Mouse (Mus musculus): ENCODE results near the gene Rars2. TPM values are rescaled to one million over a fixed set of nuclear protein-coding genes. Genes with fewer than 3 reads are reported as not detected.

Gene Rars2
- polyA plus RNA-seq, 1 experiment = 15.1 TPM

- Histone ChIP-seq H3K4me3 (ENCODE audit: insufficient read depth, low read length) (no peak overlapping the region), H3K27ac (ENCODE audit: insufficient read depth, low read depth, low read length) (no peak overlapping the region), H3K4me1 (ENCODE audit: control insufficient read depth, insufficient read depth, low read length) (no peaks in the 10 kb centered on the region)
- no peak for TF ChIP-seq POLR2A (IDR thresholded peaks at IDR 0.05; ENCODE audit: borderline replicate concordance, low read depth, low read length)
- no peak for TF ChIP-seq CTCF (IDR thresholded peaks at IDR 0.05; ENCODE audit: low read depth, low read length)
Observed at GRCm38 (mm10) chr4:34673721-34674120, 59.0 kb downstream of the Rars2 start.

- no peak overlapping the region for H3K4me3 ChIP-seq (ENCODE audit: insufficient read depth, low read length)
- H3K4me1 ChIP-seq (ENCODE audit: control insufficient read depth, insufficient read depth, low read length) = no peaks in the 10 kb centered on the region
- H3K27ac ChIP-seq (ENCODE audit: insufficient read depth, low read depth, low read length) = no peak overlapping the region
- TF ChIP-seq CTCF (IDR thresholded peaks at IDR 0.05; ENCODE audit: low read depth, low read length) (no peak), POLR2A (IDR thresholded peaks at IDR 0.05; ENCODE audit: borderline replicate concordance, low read depth, low read length) (no peak)
Observed at GRCm38 (mm10) chr4:34680530-34680929, 65.8 kb downstream of the Rars2 start.

DNA sequence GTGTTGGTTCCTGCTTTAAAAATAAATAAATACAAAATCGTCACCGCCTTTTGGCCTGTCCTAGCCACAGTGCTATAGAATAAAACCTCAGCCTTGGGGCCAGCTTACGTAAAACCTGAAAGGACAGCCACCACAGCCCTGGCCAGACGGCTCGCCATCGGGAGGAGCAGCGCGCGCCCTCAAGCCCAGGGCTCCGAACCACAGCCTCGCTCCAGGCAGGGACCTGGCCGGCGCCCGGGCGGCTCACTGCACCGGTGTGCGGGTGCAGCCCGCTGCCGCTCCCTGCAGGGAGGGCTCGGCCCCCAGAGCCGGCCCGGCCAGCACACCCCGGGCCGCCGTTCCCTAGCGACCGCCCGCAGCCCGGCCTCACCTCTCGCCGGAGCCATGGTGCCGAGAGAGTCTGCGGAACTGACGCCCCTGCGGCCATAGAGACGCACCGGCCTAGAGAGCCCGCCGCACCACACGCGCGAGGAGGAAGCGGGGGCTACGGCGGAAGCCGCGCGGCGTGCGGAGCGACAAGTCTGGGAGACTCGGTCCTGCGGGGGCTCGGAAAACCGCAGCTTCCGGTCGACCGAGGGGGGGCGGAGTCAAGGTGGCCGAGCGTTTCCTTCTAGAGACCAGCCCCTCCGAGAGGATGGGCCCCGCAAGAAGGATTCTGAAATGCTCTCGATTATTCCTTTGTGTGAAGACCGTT lies 72.3 kb downstream of the Rars2 start, which contains the start of gene Slc35a1:
TSS of gene Slc35a1 (minus strand) at position 565 of the 694 bp plus-strand sequence.
- H3K4me3 ChIP-seq (ENCODE audit: insufficient read depth, low read length) = peak within 1 kb of the TSS; percentile 83
- H3K4me1 ChIP-seq (ENCODE audit: control insufficient read depth, insufficient read depth, low read length) = 0 out of 2 replicates have a peak, but pooled peaks cover 3% of the 10 kb centered on the region
- H3K27ac ChIP-seq (ENCODE audit: insufficient read depth, low read depth, low read length) = peak within 1 kb of the TSS; percentile 59
- TF ChIP-seq POLR2A (IDR thresholded peaks at IDR 0.05; ENCODE audit: borderline replicate concordance, low read depth, low read length) (no peak), CTCF (IDR thresholded peaks at IDR 0.05; ENCODE audit: low read depth, low read length) (no peak)

DNA sequence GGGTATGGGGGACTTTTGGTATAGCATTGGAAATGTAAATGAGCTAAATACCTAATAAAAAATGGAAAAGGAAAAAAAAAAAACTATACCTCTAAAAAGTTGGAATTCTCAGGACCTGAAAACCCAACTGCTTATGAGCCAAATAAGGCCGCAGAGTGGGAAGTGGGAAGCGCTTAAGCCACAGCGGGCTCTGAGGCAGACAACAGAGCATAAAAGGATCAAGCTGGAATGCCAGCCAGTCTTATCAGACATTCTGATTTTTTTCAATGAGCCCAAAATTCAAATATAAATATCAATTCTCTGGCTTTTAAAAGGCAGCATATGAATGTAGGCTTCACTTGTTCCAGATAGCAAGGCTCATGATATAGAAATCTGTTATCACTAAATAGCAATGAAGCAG lies 73.3 kb downstream of the Rars2 start:
- TF ChIP-seq POLR2A (IDR thresholded peaks at IDR 0.05; ENCODE audit: borderline replicate concordance, low read depth, low read length) (no peak), CTCF (IDR thresholded peaks at IDR 0.05; ENCODE audit: low read depth, low read length) (no peak)
- no peak overlapping the region for H3K27ac ChIP-seq (ENCODE audit: insufficient read depth, low read depth, low read length)
- H3K4me3 ChIP-seq (ENCODE audit: insufficient read depth, low read length) = no peak overlapping the region
- 0 out of 2 replicates have a peak, but pooled peaks cover 3% of the 10 kb centered on the region for H3K4me1 ChIP-seq (ENCODE audit: control insufficient read depth, insufficient read depth, low read length)

GRCm38 (mm10) chr4:34701528-34701927 lies 86.8 kb downstream of the Rars2 start:
- Histone ChIP-seq H3K27ac (ENCODE audit: insufficient read depth, low read depth, low read length) (no peak overlapping the region), H3K4me1 (ENCODE audit: control insufficient read depth, insufficient read depth, low read length) (no peaks in the 10 kb centered on the region), H3K4me3 (ENCODE audit: insufficient read depth, low read length) (no peak overlapping the region)
- no peak for TF ChIP-seq POLR2A (IDR thresholded peaks at IDR 0.05; ENCODE audit: borderline replicate concordance, low read depth, low read length)
- peak; percentile 85 for TF ChIP-seq CTCF (IDR thresholded peaks at IDR 0.05; ENCODE audit: low read depth, low read length)

DNA sequence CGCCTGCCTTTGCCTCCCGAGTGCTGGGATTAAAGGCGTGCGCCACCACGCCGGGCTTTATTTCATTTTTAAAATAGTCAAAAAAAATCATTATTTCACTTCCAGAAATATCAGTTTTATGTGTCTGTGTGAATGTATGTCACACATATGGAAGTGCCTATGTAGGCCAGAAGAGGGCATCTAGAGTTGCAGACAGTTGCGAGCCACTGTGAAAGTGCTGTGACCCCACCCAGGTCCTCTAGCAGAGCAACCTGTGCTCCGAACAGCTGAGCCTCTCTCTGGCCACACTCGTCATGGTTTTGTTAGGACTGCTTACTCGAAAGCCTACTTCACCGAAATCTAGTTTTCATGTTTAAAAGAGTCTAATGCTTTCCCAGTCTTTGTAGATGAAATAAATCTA lies 87.5 kb downstream of the Rars2 start:
- TF ChIP-seq POLR2A (IDR thresholded peaks at IDR 0.05; ENCODE audit: borderline replicate concordance, low read depth, low read length) = no peak
- TF ChIP-seq CTCF (IDR thresholded peaks at IDR 0.05; ENCODE audit: low read depth, low read length) = no peak
- no peaks in the 10 kb centered on the region for H3K4me1 ChIP-seq (ENCODE audit: control insufficient read depth, insufficient read depth, low read length)

GRCm38 (mm10) chr4:34703029-34703428 lies 88.3 kb downstream of the Rars2 start:
- no peak overlapping the region for H3K4me3 ChIP-seq (ENCODE audit: insufficient read depth, low read length)
- TF ChIP-seq CTCF (IDR thresholded peaks at IDR 0.05; ENCODE audit: low read depth, low read length) (no peak), POLR2A (IDR thresholded peaks at IDR 0.05; ENCODE audit: borderline replicate concordance, low read depth, low read length) (no peak)
- no peak overlapping the region for H3K27ac ChIP-seq (ENCODE audit: insufficient read depth, low read depth, low read length)
- H3K4me1 ChIP-seq (ENCODE audit: control insufficient read depth, insufficient read depth, low read length) = no peaks in the 10 kb centered on the region

More for the DNA sequence above, 87.5 kb downstream of the Rars2 start:
- H3K4me3 ChIP-seq (ENCODE audit: insufficient read depth, low read length) = no peak overlapping the region
- H3K27ac ChIP-seq (ENCODE audit: insufficient read depth, low read depth, low read length) = no peak overlapping the region

DNA sequence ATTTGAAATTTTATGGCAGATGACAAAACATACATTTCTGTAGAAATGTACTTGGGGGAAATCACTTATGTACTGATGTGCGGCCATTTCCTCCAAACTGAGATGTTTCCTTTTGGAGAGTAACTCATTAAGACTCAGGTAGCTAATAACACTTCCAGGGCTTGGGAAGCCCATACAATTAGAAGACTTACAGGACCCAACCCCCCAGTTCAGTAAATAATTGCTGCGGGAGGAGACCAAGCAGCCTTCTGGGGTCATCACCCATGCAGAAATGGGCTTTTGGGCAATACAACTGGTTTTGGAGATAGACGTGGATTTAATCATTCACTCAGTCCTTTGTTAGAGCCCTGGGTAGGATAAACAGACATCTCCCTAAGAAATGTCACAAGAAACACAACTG lies 92.5 kb downstream of the Rars2 start:
- no peaks in the 10 kb centered on the region for H3K4me1 ChIP-seq (ENCODE audit: control insufficient read depth, insufficient read depth, low read length)
- TF ChIP-seq POLR2A (IDR thresholded peaks at IDR 0.05; ENCODE audit: borderline replicate concordance, low read depth, low read length) (no peak), CTCF (IDR thresholded peaks at IDR 0.05; ENCODE audit: low read depth, low read length) (no peak)
- no peak overlapping the region for H3K27ac ChIP-seq (ENCODE audit: insufficient read depth, low read depth, low read length)
- no peak overlapping the region for H3K4me3 ChIP-seq (ENCODE audit: insufficient read depth, low read length)

DNA sequence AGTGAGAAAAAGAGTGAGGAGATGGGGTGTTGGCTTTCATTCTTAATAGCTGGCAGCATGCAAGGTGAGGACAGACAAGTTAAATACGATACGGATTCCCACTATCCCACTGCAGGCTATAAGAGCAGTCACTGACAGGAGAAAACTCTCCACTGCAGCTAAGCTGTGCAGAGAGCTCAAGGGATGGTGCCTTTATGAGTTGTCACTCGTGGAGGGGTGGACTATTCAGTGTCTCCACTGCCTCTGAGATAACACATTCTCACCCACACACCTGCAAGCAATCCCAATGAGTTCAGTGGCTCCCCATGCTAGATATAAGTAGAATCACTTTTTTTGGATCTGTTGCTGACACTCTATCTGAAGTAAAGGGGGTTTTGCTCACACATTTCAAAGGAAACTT lies 93.4 kb downstream of the Rars2 start:
- H3K4me1 ChIP-seq (ENCODE audit: control insufficient read depth, insufficient read depth, low read length) = no peaks in the 10 kb centered on the region
- no peak overlapping the region for H3K27ac ChIP-seq (ENCODE audit: insufficient read depth, low read depth, low read length)
- H3K4me3 ChIP-seq (ENCODE audit: insufficient read depth, low read length) = no peak overlapping the region
- TF ChIP-seq POLR2A (IDR thresholded peaks at IDR 0.05; ENCODE audit: borderline replicate concordance, low read depth, low read length) (no peak), CTCF (IDR thresholded peaks at IDR 0.05; ENCODE audit: low read depth, low read length) (no peak)

Other genes with a start within 250 kb of the Rars2 start
- 79.2 and 86.0 TPM in 2 replicates for gene Akirin2, start 64.0 kb upstream of the Rars2 start, polyA plus RNA-seq (2012; ENCODE audit: insufficient read depth, insufficient read length, missing spikeins)
- gene Orc3, start within 50 bp of the Rars2 start, polyA plus RNA-seq (2012; ENCODE audit: insufficient read depth, insufficient read length, missing spikeins) = 41.7 and 43.2 TPM in 2 replicates
- 17.1 and 17.6 TPM in 2 replicates for gene Slc35a1, start 72.5 kb downstream of the Rars2 start, polyA plus RNA-seq (2012; ENCODE audit: insufficient read depth, insufficient read length, missing spikeins)
- gene Cfap206, start 115.2 kb downstream of the Rars2 start, polyA plus RNA-seq (2012; ENCODE audit: insufficient read depth, insufficient read length, missing spikeins) = not detected in 2 replicates
- not detected in 2 replicates for gene Gm136, start 141.3 kb downstream of the Rars2 start, polyA plus RNA-seq (2012; ENCODE audit: insufficient read depth, insufficient read length, missing spikeins)
- gene Smim8, start 163.5 kb downstream of the Rars2 start, polyA plus RNA-seq (2012; ENCODE audit: insufficient read depth, insufficient read length, missing spikeins) = 19.9 and 24.2 TPM in 2 replicates